Mouse (Mus musculus) frontal cortex, adult (tissue): ENCODE data around the gene Grik4.

ENCODE experiments used
- ATAC-seq: cut with Nextera tagmentation; 2 replicates; pipeline ENCODE4 v1.9.2; 2017; ENCODE audit warnings: mild to moderate bottlenecking, moderate library complexity, mixed read lengths; ENCODE audit not compliant: low TSS enrichment

Grik4 gene

GRCm38 (mm10) chr9:42490589-42491382 is 453.5 kb downstream of the Grik4 start:
- no peak for ATAC-seq

- ATAC-seq: no peak
Observed at GRCm38 (mm10) chr9:42488071-42488470, 456.2 kb downstream of the Grik4 start.

GRCm38 (mm10) chr9:42486913-42487312 is 457.4 kb downstream of the Grik4 start:
- ATAC-seq: no peak

GRCm38 (mm10) chr9:42484667-42485066 is 459.6 kb downstream of the Grik4 start:
- no peak for ATAC-seq

DNA sequence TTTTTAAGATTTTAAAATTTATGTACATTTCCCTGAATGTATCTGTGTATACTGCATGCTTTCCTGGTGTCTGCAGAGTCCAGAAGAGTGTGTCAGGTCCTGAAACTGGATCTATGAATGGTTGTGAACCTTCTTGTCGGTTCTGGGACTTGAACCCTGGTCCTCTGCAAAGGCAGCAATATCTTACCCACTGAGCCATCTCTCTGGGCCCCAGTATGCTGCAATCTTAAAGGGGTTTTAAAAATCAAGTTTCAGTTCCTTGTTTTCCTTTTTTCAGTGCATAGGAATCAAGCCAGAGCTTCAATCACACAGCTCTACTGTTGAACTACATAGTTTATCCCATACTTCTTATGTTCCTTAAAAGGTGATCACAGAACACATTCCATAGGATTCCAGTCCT is 461.3 kb downstream of the Grik4 start:
- ATAC-seq: no peak

DNA sequence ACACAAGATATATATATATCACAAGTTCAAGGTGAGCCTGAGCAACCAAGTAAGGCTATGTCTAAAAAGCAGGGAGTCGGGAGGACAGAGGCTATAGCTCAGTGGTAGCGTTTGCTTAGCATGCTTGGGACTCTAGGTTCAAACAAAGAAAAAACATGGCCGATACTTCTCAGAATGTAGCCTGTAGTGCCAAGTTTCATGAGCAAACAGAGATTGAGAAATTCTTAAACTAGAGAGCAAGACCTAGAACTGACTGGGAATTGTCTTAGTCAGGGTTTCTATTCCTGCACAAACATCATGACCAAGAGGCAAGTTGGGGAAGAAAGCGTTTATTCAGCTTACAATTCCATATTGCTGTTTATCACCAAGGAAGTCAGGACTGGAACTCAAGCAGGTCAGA is 468.1 kb downstream of the Grik4 start:
- no peak for ATAC-seq

DNA sequence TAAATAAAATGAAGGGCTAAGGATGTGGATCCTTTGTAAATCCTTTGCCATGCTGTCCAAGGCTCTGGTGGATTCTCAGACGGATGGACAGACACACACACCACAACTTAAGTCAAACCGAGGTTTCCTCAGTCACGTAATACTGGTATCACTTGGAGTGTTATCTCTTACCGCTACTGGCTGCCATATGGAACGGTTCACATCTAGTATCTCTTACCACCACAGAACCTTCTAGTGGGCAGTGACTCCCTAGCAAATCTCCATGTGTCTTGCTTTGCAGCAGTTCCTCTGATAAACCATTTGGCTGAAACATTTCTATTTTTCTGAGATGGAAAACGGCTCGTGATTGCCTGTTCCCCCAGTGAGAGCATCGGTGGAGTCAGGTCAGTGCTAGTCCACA is 470.0 kb downstream of the Grik4 start:
- no peak for ATAC-seq

DNA sequence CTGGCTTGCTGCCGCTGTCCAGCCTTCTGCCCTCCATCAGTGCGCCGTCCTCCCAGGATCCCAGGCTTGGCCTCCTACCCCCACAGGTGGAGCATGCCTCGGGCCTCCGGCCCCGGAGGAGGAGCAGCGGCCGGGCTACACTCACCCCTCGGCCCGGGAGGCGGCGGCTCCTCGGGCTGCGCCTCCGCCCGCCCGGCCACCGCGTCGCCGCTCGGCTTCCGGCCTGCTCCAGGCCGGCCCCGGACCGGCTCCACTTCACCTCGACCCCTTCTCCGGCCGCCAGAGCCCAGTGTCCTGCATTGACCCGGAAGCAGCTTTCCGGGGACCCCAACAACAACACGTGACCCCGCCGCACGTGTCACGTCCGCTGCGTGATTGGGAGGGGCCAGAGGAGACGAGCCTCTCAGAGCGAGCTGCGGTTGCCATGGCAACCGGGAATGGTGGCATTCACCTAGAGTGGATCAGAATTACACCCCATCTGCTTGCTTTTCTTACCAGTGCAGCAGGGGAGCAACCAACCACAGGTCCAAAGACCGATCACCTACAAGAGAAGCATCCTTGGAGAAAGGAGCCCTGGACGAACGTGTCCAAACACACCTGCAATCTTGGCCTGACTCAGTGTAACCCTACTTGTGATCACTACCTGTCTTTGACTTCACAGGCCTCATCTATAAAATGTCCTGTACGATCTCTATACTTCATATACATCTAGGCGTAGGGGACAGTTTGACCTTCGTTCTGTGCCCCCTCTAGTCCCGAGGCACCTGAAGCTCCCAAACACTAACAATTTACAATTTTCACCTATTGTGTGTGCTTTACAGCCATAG is 472.2 kb downstream of the Grik4 start:
- peak; percentile 94 for ATAC-seq

GRCm38 (mm10) chr9:42471214-42471613 is 473.1 kb downstream of the Grik4 start:
- peak; percentile 54 for ATAC-seq

GRCm38 (mm10) chr9:42469323-42469722 is 475.0 kb downstream of the Grik4 start:
- ATAC-seq: no peak

DNA sequence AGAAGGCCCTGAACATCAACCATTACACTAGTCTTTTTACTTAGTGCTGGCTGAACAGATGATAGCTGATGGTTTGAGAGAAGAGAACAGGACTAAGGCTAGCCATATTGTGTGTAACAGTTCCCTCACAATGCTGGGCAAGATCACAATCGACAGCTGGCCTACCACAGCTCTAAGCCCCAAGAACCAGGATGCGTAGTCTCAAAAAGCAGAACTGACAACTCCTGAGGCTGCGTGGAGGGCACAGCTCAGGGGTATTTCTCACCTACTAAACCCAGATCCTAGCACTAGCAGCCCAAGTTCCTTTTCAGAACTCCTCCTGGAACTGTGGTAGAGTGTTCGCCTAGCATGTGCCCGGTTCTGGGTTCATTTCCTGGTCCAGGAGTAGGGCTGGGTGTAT is 475.9 kb downstream of the Grik4 start:
- no peak for ATAC-seq
